Mouse (Mus musculus) left cerebral cortex, adult 18-20 months (tissue): ENCODE data around the gene Wfikkn1. TPM values are rescaled to one million over a fixed set of nuclear protein-coding genes. Genes with fewer than 3 reads are reported as not detected.

Experiments used
- microRNA-seq, 2 experiments: library from miRNA; unstranded; fragments of <30 nt; microRNA quantifications; one replicate each; pipeline ENCODE4 v1.2.0; 2021
- total RNA-seq, 2 experiments: library from RNA; stranded (reverse); gene quantifications; 2 replicates each; pipeline ENCODE4 v1.2.3; 2021

Gene Wfikkn1
- total RNA-seq, 2 experiments from 2014 or later = 1.4 to 1.7 TPM

Small RNAs within 50 kb of the gene (microRNA-seq; reads per million reads assigned to microRNA genes)
- 1.3 to 3.2 reads per million in 2 experiments for gene Mir3082

Other genes starting within 250 kb of the Wfikkn1 start
- gene Gng13, start 163.7 kb downstream of the Wfikkn1 start, total RNA-seq = 100 to 1,000 TPM; 151 to 157 TPM
- 1 to 10 TPM; 1.2 to 1.5 TPM for gene Chtf18, start 153.4 kb downstream of the Wfikkn1 start, total RNA-seq
- 10 to 100 TPM; 60.9 to 64.4 TPM for gene Rpusd1, start 153.2 kb downstream of the Wfikkn1 start, total RNA-seq
- gene Mslnl, start 144.8 kb downstream of the Wfikkn1 start, total RNA-seq = under 1 TPM; 0.44 to 0.75 TPM
- 1 to 10 TPM; 2.3 to 2.5 TPM for gene Msln, start 126.5 kb downstream of the Wfikkn1 start, total RNA-seq
- gene Narfl, start 107.1 kb downstream of the Wfikkn1 start, total RNA-seq = 10 to 100 TPM; 31.3 to 37.1 TPM
- gene Haghl, start 95.2 kb downstream of the Wfikkn1 start, total RNA-seq = 100 to 1,000 TPM; 112 to 119 TPM
- gene Ccdc78, start 94.3 kb downstream of the Wfikkn1 start, total RNA-seq = under 1 TPM in 1 of 2 experiments, not detected in 1; 0.19 TPM
- gene Fam173a, start 88.0 kb downstream of the Wfikkn1 start, total RNA-seq = 10 to 100 TPM; 92.7 to 99.1 TPM
- gene AC134908.4, start 85.2 kb downstream of the Wfikkn1 start, total RNA-seq = 1 to 10 TPM in 1 of 2 experiments, not detected in 1; 1.4 TPM
- gene Metrn, start 83.7 kb downstream of the Wfikkn1 start, total RNA-seq = 10 to 100 TPM; 70.9 to 78.2 TPM
- gene Fbxl16, start 71.8 kb downstream of the Wfikkn1 start, total RNA-seq = 100 to 1,000 TPM; 588 to 680 TPM
- gene Wdr24, start 57.2 kb downstream of the Wfikkn1 start, total RNA-seq = 10 to 100 TPM; 22.5 to 25.1 TPM
- gene Jmjd8, start 52.0 kb downstream of the Wfikkn1 start, total RNA-seq = 10 to 100 TPM; 43.5 to 52.3 TPM
- gene Stub1, start 47.5 kb downstream of the Wfikkn1 start, total RNA-seq = 100 to 1,000 TPM; 178 to 180 TPM
- 10 to 100 TPM; 40.6 to 42.4 TPM for gene Rhbdl1, start 43.6 kb downstream of the Wfikkn1 start, total RNA-seq
- gene Gm20683, start 39.1 kb downstream of the Wfikkn1 start, total RNA-seq = 10 to 100 TPM; 20.7 to 23.7 TPM
- gene Rhot2, start 36.0 kb downstream of the Wfikkn1 start, total RNA-seq = 10 to 100 TPM; 89.5 to 92.8 TPM
- gene Wdr90, start 19.4 kb downstream of the Wfikkn1 start, total RNA-seq = 10 to 100 TPM; 26.0 to 31.5 TPM
- 10 to 100 TPM; 20.0 to 25.6 TPM for gene Mcrip2, start 12.1 kb downstream of the Wfikkn1 start, total RNA-seq
- gene Mettl26, start 5.8 kb downstream of the Wfikkn1 start, total RNA-seq = 10 to 100 TPM; 38.7 to 40.2 TPM
- 10 to 100 TPM; 41.2 TPM for gene Rab40c, start 38.9 kb upstream of the Wfikkn1 start, total RNA-seq
- gene Pigq, start 64.1 kb upstream of the Wfikkn1 start, total RNA-seq = 100 to 1,000 TPM; 103 to 113 TPM
- gene Nhlrc4, start 64.1 kb upstream of the Wfikkn1 start, total RNA-seq = under 1 TPM; 0.54 to 0.98 TPM
- gene A930017K11Rik, start 71.7 kb upstream of the Wfikkn1 start, total RNA-seq = under 1 TPM; 0.37 to 0.65 TPM
- gene Capn15, start 104.9 kb upstream of the Wfikkn1 start, total RNA-seq = 10 to 100 TPM; 50.6 to 51.4 TPM
- gene Rab11fip3, start 188.7 kb upstream of the Wfikkn1 start, total RNA-seq = 10 to 100 TPM; 97.8 to 98.4 TPM
- gene Decr2, start 209.5 kb upstream of the Wfikkn1 start, total RNA-seq = 10 to 100 TPM; 29.9 to 35.5 TPM
- 1 to 10 TPM; 3.2 to 3.9 TPM for gene Nme4, start 214.7 kb upstream of the Wfikkn1 start, total RNA-seq
- 10 to 100 TPM; 13.8 to 14.0 TPM for gene Tmem8, start 232.4 kb upstream of the Wfikkn1 start, total RNA-seq
- 10 to 100 TPM; 64.3 to 66.9 TPM for gene Mrpl28, start 242.6 kb upstream of the Wfikkn1 start, total RNA-seq